Mouse (Mus musculus): Measurements from ENCODE around the gene Txnrd2. TPM values are rescaled to one million over a fixed set of nuclear protein-coding genes. Genes with fewer than 3 reads are reported as not detected.

Gene Txnrd2
- polyA plus RNA-seq, 2 experiments, result 13.4 to 13.6 TPM

- Histone ChIP-seq H3K4me2 (replicated peaks; ENCODE audit: low read depth, low read length, severe bottlenecking) (no peak overlapping the region), H3K4me3 (replicated peaks; ENCODE audit: low read length) (no peak overlapping the region), H3K9ac (ENCODE audit: low read depth, low read length, severe bottlenecking) (no peak overlapping the region), H3K27ac (replicated peaks; ENCODE audit: low read depth, low read length) (no peak overlapping the region), H3K9me3 (ENCODE audit: control insufficient read depth, low read length) (no peaks in the 10 kb centered on the region), H3K4me1 (ENCODE audit: control insufficient read depth, insufficient read depth, low read length) (peaks cover 14% of the 10 kb centered on the region; the same call in 1 of the 2 replicates), H3K27me3 (ENCODE audit: control insufficient read depth, insufficient read depth, low read length) (no peaks in the 10 kb centered on the region), H3K36me3 (ENCODE audit: control insufficient read depth, insufficient read depth, low read length) (peaks cover 9% of the 10 kb centered on the region; the same call in 1 of the 2 replicates)
- no peak for DNase-seq (ENCODE audit: low spot score)
- no peak for ATAC-seq (ENCODE audit: low FRiP score, low read depth)
- TF ChIP-seq POLR2A (IDR thresholded peaks at IDR 0.05; ENCODE audit: borderline replicate concordance, extremely low read depth, insufficient read depth, insufficient read length), result no peak
- WGBS, result 48% methylated on average over 5 of the region's 5 CpGs
Observed at GRCm38 (mm10) chr16:18453846-18454245, 27.7 kb downstream of the Txnrd2 start.

GRCm38 (mm10) chr16:18455407-18455806, 29.2 kb downstream of the Txnrd2 start:
- H3K9me3 ChIP-seq (ENCODE audit: control insufficient read depth, low read length), result no peaks in the 10 kb centered on the region
- peaks cover 9% of the 10 kb centered on the region; the same call in 1 of the 2 replicates for H3K36me3 ChIP-seq (ENCODE audit: control insufficient read depth, insufficient read depth, low read length)
- H3K27me3 ChIP-seq (ENCODE audit: control insufficient read depth, insufficient read depth, low read length), result no peaks in the 10 kb centered on the region
- H3K27ac ChIP-seq (replicated peaks; ENCODE audit: low read depth, low read length), result no peak overlapping the region
- H3K4me3 ChIP-seq (replicated peaks; ENCODE audit: low read length), result no peak overlapping the region
- H3K4me1 ChIP-seq (ENCODE audit: control insufficient read depth, insufficient read depth, low read length), result peaks cover 30% of the 10 kb centered on the region
- ATAC-seq (ENCODE audit: low FRiP score, low read depth) (no peak), DNase-seq (ENCODE audit: low spot score) (no peak)
- 75% methylated on average over 6 of the region's 6 CpGs for WGBS
- H3K4me2 ChIP-seq (replicated peaks; ENCODE audit: low read depth, low read length, severe bottlenecking), result no peak overlapping the region
- no peak overlapping the region for H3K9ac ChIP-seq (ENCODE audit: low read depth, low read length, severe bottlenecking)
- no peak for TF ChIP-seq POLR2A (IDR thresholded peaks at IDR 0.05; ENCODE audit: borderline replicate concordance, extremely low read depth, insufficient read depth, insufficient read length)

- TF ChIP-seq POLR2A (IDR thresholded peaks at IDR 0.05; ENCODE audit: borderline replicate concordance, extremely low read depth, insufficient read depth, insufficient read length), result no peak
- Histone ChIP-seq H3K27ac (replicated peaks; ENCODE audit: low read depth, low read length) (no peak overlapping the region), H3K9me3 (ENCODE audit: control insufficient read depth, low read length) (no peaks in the 10 kb centered on the region), H3K9ac (ENCODE audit: low read depth, low read length, severe bottlenecking) (no peak overlapping the region), H3K27me3 (ENCODE audit: control insufficient read depth, insufficient read depth, low read length) (no peaks in the 10 kb centered on the region), H3K4me1 (ENCODE audit: control insufficient read depth, insufficient read depth, low read length) (peaks cover 21% of the 10 kb centered on the region), H3K4me2 (replicated peaks; ENCODE audit: low read depth, low read length, severe bottlenecking) (no peak overlapping the region), H3K4me3 (replicated peaks; ENCODE audit: low read length) (no peak overlapping the region), H3K36me3 (ENCODE audit: control insufficient read depth, insufficient read depth, low read length) (peaks cover 9% of the 10 kb centered on the region; the same call in 1 of the 2 replicates)
- ATAC-seq (ENCODE audit: low FRiP score, low read depth) (no peak), DNase-seq (ENCODE audit: low spot score) (no peak)
Observed at GRCm38 (mm10) chr16:18458661-18459060, 32.5 kb downstream of the Txnrd2 start.

GRCm38 (mm10) chr16:18459335-18459954, 33.3 kb downstream of the Txnrd2 start:
- Histone ChIP-seq H3K4me1 (ENCODE audit: control insufficient read depth, insufficient read depth, low read length) (peaks cover 25% of the 10 kb centered on the region), H3K27me3 (ENCODE audit: control insufficient read depth, insufficient read depth, low read length) (no peaks in the 10 kb centered on the region), H3K27ac (replicated peaks; ENCODE audit: low read depth, low read length) (0 out of 2 replicates have a peak overlapping the region, but pooled peaks have one; percentile 26), H3K4me3 (replicated peaks; ENCODE audit: low read length) (no peak overlapping the region), H3K36me3 (ENCODE audit: control insufficient read depth, insufficient read depth, low read length) (peaks cover 9% of the 10 kb centered on the region; the same call in 1 of the 2 replicates), H3K4me2 (replicated peaks; ENCODE audit: low read depth, low read length, severe bottlenecking) (0 out of 2 replicates have a peak overlapping the region, but pooled peaks have one; percentile 20), H3K9ac (ENCODE audit: low read depth, low read length, severe bottlenecking) (no peak overlapping the region), H3K9me3 (ENCODE audit: control insufficient read depth, low read length) (no peaks in the 10 kb centered on the region)
- ATAC-seq (ENCODE audit: low FRiP score, low read depth), result peak; percentile 41
- DNase-seq (ENCODE audit: low spot score), result no peak
- TF ChIP-seq POLR2A (IDR thresholded peaks at IDR 0.05; ENCODE audit: borderline replicate concordance, extremely low read depth, insufficient read depth, insufficient read length), result no peak
- WGBS, result 15% methylated on average over 12 of the region's 12 CpGs

GRCm38 (mm10) chr16:18459955-18460370, 33.8 kb downstream of the Txnrd2 start:
- H3K9me3 ChIP-seq (ENCODE audit: control insufficient read depth, low read length), result no peaks in the 10 kb centered on the region
- TF ChIP-seq POLR2A (IDR thresholded peaks at IDR 0.05; ENCODE audit: borderline replicate concordance, extremely low read depth, insufficient read depth, insufficient read length), result no peak
- 9% methylated on average over 11 of the region's 11 CpGs for WGBS
- H3K4me3 ChIP-seq (replicated peaks; ENCODE audit: low read length), result no peak overlapping the region
- H3K4me1 ChIP-seq (ENCODE audit: control insufficient read depth, insufficient read depth, low read length), result peaks cover 25% of the 10 kb centered on the region
- H3K4me2 ChIP-seq (replicated peaks; ENCODE audit: low read depth, low read length, severe bottlenecking), result 0 out of 2 replicates have a peak overlapping the region, but pooled peaks have one; percentile 20
- no peaks in the 10 kb centered on the region for H3K27me3 ChIP-seq (ENCODE audit: control insufficient read depth, insufficient read depth, low read length)
- ATAC-seq (ENCODE audit: low FRiP score, low read depth), result peak; percentile 71
- DNase-seq (ENCODE audit: low spot score), result peak; percentile 76
- no peak overlapping the region for H3K9ac ChIP-seq (ENCODE audit: low read depth, low read length, severe bottlenecking)
- H3K27ac ChIP-seq (replicated peaks; ENCODE audit: low read depth, low read length), result no peak overlapping the region
- H3K36me3 ChIP-seq (ENCODE audit: control insufficient read depth, insufficient read depth, low read length), result peaks cover 9% of the 10 kb centered on the region; the same call in 1 of the 2 replicates

Measured in limb, embryonic 14.5 days (tissue).